Mouse (Mus musculus): ENCODE data around the gene Hivep2.
A peak's percentile ranks its signal among the peaks of the same experiment; 100 is the strongest.

Gene Hivep2

DNA sequence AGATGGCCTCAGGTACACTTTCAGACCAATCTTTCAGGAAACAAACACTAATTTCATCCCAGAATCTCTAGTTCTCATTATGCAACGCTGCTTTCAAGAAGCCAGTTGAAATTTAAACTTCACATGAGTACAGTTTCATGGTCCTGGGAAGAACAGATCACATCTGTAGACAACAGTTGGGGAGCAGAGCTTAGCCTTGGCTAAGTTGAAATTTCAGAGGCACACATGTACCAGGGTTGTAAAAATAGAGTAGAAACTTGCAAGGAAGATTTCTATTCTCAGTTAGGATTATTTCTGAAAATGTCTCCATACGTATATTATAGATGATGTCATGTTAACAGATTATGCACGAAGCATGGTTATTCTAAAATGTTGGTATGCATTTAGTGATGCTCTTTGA is 172.8 kb downstream of the Hivep2 start:
- DNase-seq (ENCODE audit: low spot score in 2 of 2): no peak

DNA sequence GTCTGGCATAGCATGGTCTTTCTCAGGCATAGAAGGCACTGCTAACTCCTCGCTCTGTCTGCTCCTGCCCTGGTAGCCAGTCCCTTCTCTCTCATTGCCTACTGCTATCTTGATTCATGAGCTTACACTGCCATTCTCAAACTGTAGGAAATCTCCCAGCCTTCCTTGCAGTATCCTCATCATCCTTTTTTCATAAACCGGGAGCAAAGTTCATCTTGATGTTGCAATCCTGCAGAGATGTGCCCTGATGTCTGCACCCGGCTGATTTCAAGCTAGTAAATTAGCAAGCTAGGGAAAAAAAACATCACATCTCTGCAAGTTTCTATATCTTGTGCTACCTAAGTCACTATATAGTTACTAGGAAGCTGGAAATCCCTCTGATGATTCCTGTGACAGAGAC is 179.0 kb downstream of the Hivep2 start:
- no peak for DNase-seq (ENCODE audit: low spot score in 2 of 2)

DNA sequence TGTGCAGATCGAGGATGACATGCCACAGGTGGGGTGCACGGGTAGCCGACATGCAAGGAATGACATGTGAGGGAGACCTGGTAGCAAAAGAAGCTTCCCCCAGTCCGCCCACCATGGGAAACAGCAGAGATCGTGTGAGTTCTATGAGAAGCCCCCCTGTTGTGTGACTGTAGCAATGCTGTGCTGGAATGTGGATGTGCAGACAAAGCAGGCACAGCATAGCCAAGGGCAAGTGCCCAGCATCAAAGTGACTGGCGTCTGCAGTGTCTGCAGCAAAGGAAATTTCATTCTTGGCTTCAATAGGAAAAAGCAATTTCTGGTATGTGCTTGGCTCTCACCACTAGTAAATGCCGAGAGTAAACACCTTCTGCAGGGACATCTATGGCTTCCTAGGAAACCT is 199.0 kb downstream of the Hivep2 start:
- no peak for DNase-seq (ENCODE audit: low spot score in 2 of 2)

DNA sequence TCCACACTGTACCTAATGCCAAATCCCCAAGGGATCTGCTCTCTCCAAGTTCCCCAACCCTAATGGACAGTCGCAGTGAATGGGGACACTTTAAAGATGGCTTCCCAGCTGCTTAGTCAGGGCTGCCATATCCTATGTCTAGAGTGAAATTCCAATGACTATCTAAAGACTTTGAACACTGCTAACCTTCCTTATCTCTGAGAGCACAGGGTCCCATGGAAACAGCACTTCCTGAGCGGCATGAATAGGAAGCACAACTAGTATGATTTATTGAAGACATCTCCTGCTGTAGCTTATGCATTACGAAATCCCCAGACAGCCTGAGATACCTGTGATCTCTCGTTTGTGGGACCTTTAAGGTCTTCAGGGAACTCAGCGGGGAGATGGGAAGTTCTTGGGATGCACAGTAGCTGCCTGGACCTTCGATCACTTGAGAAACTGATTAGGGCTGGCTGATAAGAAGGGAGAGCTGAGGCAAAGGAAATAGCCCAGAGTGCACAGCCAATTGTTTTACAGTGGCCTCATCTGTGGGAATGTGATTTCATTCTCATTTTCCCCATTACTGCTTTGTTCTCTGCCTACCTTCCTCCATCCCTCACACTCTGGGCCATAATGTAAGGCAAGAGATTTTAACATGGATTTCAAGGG is 202.4 kb downstream of the Hivep2 start:
- no peak for DNase-seq (ENCODE audit: low spot score in 2 of 2)

DNA sequence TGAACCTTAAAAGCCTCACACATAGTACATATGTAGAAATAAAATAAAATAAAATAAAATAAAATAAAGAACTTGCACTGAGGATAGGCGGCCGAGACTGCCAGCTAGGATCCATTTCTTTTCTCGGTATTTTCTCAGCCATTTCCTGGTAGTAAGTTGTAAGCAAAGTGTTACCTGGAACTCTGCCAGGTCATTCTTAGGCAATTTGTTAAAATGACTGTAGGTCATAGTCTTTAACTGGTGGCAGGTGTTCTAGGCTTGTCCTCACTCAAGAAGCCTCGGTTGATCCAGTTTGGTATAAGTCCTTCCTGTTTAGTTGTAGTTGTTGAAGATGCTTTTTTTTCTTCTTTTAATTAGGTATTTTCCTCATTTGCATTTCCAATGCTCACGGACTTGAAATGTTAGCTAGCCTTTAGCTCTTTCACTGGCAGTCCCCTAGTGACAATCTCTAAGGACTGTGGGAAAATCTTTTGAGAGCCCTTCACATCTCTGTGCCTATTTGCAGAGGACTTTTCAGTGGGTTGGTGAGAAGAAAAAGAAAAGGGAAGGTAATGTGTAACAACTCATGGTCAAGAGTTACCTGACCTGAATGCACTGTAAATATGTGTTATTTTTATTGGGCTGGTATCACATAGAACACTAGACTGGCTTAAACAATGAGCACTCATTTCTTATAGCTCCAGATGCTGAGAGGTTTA is 203.1 kb downstream of the Hivep2 start:
- no peak for DNase-seq (ENCODE audit: low spot score in 2 of 2)

DNA sequence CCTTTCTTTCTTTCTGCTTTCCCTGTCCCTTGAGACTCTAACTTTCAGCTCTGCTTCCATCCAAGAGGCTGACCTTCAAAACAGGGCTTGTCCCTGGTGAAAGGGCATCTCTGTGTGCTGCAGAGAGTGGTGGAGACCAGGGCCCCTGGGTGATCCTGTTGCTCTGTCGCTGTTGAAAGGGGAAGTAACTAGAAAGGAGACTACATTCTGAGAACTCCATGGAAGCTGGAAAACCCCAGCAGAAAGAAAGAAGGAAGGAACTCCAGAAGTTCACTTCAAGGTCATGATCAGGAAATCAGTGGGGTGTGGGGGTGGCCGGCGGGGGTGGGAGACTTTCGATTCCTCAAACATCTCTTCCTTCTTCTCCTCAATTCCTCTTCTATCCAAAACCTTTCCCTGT is 208.2 kb downstream of the Hivep2 start:
- DNase-seq (ENCODE audit: low spot score in 2 of 2): no peak

DNA sequence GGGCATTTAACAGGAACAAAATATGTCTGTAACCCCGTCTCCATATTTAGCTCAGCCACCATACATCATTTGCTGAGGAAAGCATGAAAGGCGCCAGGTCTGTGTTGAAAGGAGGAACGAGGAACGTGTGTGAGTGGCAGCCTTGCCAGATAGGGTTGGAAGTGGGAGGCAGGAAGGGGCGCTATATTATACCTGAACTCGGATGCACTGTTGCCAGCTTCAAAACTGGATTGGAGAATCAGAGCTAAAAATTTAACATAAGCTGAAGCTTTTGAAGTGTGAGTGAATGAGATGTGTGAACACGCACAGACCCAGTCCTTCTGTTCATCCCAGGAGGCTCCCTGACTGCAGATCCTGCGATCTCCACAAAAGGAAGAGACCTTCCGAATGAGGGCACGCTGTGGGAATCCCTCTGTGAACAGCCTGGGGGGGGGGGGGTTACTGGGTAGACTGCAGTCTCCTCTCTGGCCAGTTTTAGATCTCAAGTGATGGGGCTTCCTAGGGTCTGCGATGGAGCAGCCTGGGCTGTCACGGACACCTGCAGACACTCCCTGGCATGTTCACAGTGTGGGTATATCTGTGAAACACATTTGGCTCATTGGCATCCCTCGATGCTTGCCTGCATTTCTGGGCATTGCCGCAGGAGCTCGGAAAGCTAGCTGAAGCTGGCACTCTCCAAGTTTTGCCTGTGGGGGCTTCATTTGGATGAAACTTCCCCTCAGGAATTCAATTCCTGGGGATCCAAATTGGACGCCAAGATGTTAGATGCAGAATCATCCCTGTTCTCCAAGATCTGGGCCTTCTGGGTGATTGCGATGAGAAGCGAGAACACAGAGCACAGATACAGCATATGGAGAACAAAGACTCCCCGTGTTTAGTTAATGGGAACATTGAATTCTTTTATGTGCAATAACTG is 213.8 kb downstream of the Hivep2 start:
- no peak for DNase-seq (ENCODE audit: low spot score in 2 of 2)

DNA sequence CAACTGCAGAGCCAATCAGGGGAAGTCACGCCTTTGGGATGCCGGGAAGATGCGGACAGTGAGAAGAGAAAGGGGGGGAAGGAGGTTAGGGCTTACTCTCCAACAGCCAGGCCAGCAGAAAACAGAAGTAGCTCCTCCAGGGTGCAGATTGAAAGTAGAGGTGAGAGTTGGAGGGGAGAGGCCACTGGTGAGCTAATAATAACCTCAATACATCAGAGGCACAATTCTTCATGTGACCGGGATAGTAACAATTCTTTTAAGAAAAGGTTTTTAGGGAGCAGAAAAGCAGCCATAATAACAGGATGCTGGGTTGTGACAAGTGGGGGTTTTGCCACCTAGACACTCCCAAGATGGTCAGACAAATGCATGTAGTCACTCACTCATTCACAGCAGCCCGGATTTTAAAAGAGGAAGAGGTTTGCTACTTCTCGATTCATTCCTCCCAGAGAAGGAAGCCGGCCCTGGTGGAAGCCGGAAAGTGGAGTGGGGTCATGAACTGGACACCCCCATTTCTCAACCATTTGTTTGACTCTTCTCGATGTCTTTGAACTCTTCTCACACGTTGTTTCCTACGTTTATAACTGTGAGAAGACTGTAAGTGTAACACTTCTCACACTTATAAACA is 220.6 kb downstream of the Hivep2 start:
- DNase-seq (ENCODE audit: low spot score in 2 of 2): peak; percentile 35 to 43

DNA sequence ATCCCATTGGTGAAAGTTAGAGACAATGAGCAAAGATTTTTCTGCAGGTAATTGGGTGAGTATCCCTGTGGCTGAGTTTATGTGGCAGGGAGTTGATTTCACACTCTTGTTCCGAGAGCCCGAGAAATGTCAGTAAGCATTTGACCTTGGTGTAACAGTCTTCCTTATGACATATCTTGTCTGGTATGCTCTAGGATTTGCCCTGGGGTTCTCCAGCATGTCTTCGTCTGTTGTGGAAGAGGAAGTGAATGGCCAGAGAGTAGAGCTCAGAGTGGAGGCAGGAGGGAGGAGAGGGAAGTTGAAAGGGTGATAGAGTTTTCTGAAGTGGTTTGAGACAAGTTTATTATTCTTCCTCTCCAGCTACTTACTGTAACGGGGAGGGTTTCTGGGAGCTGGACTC is 223.2 kb downstream of the Hivep2 start:
- no peak for DNase-seq (ENCODE audit: low spot score in 2 of 2)

DNA sequence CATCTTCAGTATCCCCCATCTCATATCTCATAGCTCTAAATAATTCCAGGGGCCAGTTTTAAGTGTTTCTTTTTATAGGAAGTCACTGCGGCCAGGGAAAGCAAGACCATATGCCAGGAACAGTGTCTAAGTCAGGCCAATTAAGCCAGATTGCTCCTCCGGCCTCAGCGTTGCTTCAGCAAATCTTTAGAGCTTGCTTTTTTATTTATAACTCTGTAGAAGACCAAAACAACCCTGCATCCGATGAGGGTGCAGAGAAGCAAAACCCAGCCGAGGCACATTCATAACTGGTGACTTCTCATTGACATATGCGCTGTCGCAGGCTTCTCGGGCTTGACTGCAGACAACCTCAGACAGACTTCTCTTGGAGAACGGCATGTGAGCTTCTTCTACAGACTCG is 225.3 kb downstream of the Hivep2 start:
- DNase-seq (ENCODE audit: low spot score in 2 of 2): no peak

DNA sequence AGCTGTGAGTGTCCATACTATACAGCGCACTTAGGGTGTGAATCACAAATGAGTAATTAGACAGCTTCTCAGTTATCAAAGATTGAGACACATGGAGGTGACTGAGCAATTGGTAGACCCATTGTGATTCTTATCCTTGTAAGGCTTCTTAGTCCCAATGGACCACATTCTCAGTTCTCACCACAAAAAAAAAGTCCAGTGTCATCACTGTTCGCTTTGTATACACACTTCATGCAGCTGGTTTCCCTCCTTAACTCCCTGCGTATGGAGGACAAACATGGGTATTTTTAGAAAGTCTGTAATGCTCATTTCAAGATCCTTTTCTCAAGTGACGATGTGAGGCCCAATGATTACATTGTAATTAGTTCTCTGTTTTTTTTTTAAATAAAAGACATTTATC is 226.3 kb downstream of the Hivep2 start:
- no peak for DNase-seq (ENCODE audit: low spot score in 2 of 2)

DNA sequence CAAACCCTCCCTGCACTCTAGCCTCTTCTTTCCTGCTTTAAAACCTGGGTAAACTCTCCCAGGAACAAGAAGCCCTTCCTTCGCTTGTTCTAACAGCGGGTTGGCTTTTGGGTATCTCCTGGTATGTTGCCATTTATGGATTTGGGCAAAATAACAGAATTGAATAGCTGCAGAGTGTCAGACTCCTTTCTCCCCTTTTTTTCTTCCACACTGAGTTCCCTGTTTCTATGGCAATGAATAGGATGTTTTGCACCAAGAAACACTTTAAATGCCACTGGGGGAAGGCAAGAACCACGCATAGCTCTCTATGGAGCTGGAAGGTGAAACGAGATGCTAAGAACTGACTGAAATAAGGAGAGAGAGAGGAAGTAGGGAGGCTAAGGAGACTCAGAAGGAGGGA is 227.8 kb downstream of the Hivep2 start:
- DNase-seq (ENCODE audit: low spot score in 2 of 2): no peak

DNA sequence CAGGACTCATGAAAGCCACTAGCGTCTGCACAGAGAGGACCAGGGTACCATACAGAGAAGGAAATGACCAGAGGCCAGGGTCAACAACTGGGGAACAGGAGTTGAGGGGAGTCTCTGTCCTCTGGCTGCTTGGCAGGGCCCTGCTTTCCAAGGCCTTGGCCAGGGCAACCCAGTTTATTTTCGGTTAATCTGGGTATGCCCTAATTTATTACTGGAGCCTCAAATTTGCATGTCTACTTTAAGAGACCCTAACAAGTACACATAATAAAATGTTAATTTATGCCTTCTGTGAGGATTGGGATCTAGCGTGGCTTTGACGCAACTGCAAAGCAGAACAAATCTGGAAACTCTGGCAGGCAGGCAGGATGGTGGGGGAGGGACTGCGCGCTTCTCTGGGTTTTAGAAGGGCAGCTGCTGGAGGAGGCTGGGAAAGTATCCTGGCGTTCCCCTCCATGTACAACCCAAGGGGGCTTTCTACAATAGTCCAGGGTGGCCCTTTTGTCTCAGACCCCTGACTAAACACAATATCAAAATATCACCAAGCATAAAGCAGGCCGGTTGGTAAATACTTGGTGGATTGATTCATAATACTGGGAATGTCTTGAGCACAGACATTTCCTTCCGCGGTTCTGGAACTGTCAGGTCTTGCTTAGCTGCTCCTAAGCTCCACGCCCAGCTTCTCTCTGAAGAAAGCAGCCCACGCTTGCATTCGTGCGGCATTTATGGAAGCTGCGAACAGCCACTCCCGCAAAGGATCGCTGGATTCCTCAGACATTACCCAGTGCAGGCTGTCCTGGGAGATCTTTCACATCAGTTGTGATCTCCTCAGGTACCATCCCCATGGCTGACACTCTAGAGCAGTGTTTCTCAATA is 230.1 kb downstream of the Hivep2 start:
- no peak for DNase-seq (ENCODE audit: low spot score in 2 of 2)

DNA sequence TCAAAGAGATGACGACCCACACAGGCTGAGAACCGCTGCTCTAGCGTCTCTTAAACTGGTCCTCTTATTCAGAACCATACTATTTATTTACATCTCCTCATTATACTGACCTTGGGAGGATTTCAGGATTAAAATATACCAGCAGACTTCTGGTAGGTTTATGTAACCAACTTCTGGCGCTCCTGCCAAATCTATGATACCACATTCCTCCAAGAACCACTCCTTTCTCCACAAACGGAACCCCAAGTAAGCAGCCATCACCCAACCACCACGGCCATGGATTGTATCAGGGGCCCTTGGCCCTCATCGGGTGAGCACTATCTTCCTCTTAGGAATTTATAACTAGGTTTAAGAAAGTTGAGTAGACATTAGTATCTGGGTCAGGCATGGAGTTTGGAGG is 230.9 kb downstream of the Hivep2 start:
- no peak for DNase-seq (ENCODE audit: low spot score in 2 of 2)

DNA sequence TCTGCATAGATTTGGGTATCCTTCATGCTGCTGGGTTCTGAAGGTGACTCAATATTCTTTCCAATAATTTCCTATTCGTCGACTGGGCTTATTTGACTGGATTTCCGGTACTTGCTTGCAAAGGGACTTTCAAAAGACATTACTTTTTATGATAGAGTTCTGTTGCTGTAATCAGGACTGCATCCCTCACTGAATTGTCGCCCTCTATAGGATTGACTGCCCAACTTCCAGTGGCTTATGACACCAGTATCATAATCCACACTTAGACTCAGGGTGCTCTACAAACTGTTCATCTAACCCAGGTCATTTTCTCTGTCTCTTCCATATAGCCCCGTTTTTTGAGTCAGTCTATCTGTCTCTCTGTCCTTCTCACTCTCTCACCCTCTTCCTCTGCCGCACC is 231.4 kb downstream of the Hivep2 start:
- DNase-seq (ENCODE audit: low spot score in 2 of 2): no peak

DNA sequence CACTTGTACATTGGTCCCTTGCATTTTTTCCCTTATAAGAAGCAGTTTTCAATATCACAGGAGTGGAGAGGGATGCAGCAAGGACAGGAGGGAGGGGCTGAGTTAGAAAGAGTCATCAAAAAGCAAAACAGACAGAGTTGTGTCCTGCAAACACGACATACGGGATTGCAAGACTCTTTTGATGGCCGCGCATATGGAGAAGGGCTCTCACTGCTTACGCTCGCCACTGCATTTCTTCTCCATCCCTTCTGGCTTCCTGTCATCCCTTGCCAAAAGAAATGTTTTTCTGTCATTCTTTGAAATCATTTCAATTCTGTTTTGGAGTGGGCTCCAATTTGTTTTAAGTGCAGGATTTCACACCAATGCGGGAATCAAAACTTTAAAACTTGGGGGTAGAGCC is 233.5 kb downstream of the Hivep2 start:
- DNase-seq (ENCODE audit: low spot score in 2 of 2): no peak

DNA sequence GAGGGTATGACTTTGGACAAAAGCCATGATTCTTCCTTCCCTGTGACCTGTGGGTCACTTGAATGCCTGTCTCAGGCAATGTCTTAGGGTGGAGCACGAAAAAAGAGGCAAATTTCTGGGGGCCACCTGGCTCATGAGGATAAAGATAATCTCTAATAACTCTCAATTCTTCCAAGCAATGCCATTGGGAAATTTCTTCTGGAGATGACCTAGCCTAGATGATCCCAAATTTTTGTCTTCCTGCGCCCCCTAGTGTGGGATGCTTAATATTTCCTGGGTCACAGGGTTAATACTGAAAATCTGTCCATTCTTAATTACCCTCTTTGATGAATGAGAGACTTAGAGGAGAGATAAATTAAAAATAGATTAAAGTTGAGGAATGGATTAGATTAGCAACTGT is 234.4 kb downstream of the Hivep2 start:
- DNase-seq (ENCODE audit: low spot score in 2 of 2): peak in 1 of 2 experiments; percentile 20
